Mouse (Mus musculus) cerebellum, postnatal 36 days (tissue): Measurements from ENCODE around the gene Sod2.
"Not testable (repeated sequence)": the region's sequence is repeated elsewhere in the genome, so short reads cannot be mapped to it uniquely, and the experiment has no call there.

Source experiments
- DNase-seq, 2 experiments: peaks; one replicate each; pipeline ENCODE4 v3.0.0; 2021 to 2022; ENCODE audit warnings: mixed read lengths in 2 of 2

Sod2 gene

GRCm38 (mm10) chr17:13006546-13006945 is at the start of gene Sod2:
Gene Sod2 (plus strand): TSS chr17:13006846.
- DNase-seq = not testable (repeated sequence)

GRCm38 (mm10) chr17:12959377-12959776 is 47.3 kb upstream of the Sod2 start:
- DNase-seq = not testable (repeated sequence)

- peak; percentile 94 for DNase-seq
These were observed 46.2 kb upstream of the Sod2 start, which contains the start of gene Acat2 for GRCm38 (mm10) chr17:12960331-12960873. Gene Acat2 (minus strand): TSS chr17:12960747.

GRCm38 (mm10) chr17:12963476-12963875 is 43.2 kb upstream of the Sod2 start:
- DNase-seq = no peak

GRCm38 (mm10) chr17:12967173-12967572 is 39.5 kb upstream of the Sod2 start:
- no peak for DNase-seq

- DNase-seq = peak in 1 of 2 experiments; percentile 37
These were observed 32.8 kb upstream of the Sod2 start for GRCm38 (mm10) chr17:12973851-12974250.

- no peak for DNase-seq
These were observed 28.1 kb upstream of the Sod2 start for GRCm38 (mm10) chr17:12978546-12978945.

GRCm38 (mm10) chr17:12983988-12984387 is 22.7 kb upstream of the Sod2 start:
- no peak for DNase-seq

- not testable (repeated sequence) for DNase-seq
These were observed 18.6 kb upstream of the Sod2 start for GRCm38 (mm10) chr17:12988096-12988495.

- no peak for DNase-seq
These were observed 16.0 kb upstream of the Sod2 start for GRCm38 (mm10) chr17:12990567-12991145.

GRCm38 (mm10) chr17:12991194-12991634 is 15.4 kb upstream of the Sod2 start:
- DNase-seq = peak in 1 of 2 experiments; percentile 21

- DNase-seq = peak; percentile 85 to 88
These were observed 14.8 kb upstream of the Sod2 start for GRCm38 (mm10) chr17:12991635-12992358.

GRCm38 (mm10) chr17:12992470-12992991 is 14.1 kb upstream of the Sod2 start:
- DNase-seq = peak; percentile 96 to 97

GRCm38 (mm10) chr17:12994069-12994468 is 12.6 kb upstream of the Sod2 start, which contains the start of gene Wtap:
Gene Wtap (minus strand): TSS chr17:12994169.
- DNase-seq = no peak

GRCm38 (mm10) chr17:12996345-12996744 is 10.3 kb upstream of the Sod2 start:
- peak; percentile 72 to 75 for DNase-seq

- DNase-seq = no peak
These were observed 8.8 kb upstream of the Sod2 start for GRCm38 (mm10) chr17:12997890-12998289.

- no peak for DNase-seq
These were observed 7.6 kb upstream of the Sod2 start for GRCm38 (mm10) chr17:12999069-12999468.

- DNase-seq = not testable (repeated sequence)
These were observed 4.4 kb upstream of the Sod2 start for GRCm38 (mm10) chr17:13002243-13002642.

- DNase-seq = not testable (repeated sequence)
These were observed 2.2 kb upstream of the Sod2 start for GRCm38 (mm10) chr17:13004436-13004835.

- DNase-seq = no peak
These were observed 338 bp downstream of the Sod2 start for GRCm38 (mm10) chr17:13006984-13007383.

- DNase-seq = peak; percentile 98 to 100
These were observed 1.2 kb downstream of the Sod2 start for GRCm38 (mm10) chr17:13007730-13008425.

GRCm38 (mm10) chr17:13008528-13008927 is 1.9 kb downstream of the Sod2 start:
- no peak for DNase-seq

GRCm38 (mm10) chr17:13009887-13010286 is 3.2 kb downstream of the Sod2 start:
- peak in 1 of 2 experiments; percentile 31 for DNase-seq
